Mouse (Mus musculus) liver, embryonic 14.5 days (tissue): ENCODE measurements at regions not wholly inside any gene's neighbourhood (a gene's known extent, or its start where the extent isn't known, plus 50 kb on each side); places are given as distances from the start of the nearest gene placed in this dataset.

ENCODE experiments used
- CTCF ChIP-seq: IDR thresholded peaks from 2 replicates; pipeline ENCODE4 v1.5.1; 2016; ENCODE audit warnings: antibody characterized with exemption, low read depth, control low read depth
- EP300 ChIP-seq: IDR thresholded peaks from 2 replicates; pipeline ENCODE4 v1.6.1; 2016; ENCODE audit warnings: antibody characterized with exemption, low read depth

DNA sequence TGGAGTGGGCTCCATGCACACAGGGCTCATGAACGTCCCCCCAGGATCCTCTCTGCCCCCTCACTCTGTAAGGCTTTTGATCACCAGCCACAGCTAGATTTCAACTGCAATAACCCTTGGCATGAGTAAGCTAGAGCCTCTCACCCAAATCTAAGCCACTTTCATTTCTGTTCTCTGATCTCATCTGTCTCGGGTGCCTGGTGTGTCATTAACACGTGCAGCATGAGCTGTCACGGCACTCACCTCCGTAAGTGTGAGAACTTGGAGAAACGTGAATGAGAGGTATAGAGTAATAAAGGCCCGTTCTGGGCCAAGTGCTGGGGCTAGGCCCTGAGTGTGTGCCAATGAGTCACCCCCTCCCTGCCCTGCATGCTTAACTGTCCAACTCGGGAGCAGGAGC is 131.8 kb upstream of the Ngf start:
- TF ChIP-seq CTCF (no peak), EP300 (no peak)
